Mouse (Mus musculus) B cell, adult 67 days (primary cell): ENCODE results near the gene Olfr638. TPM values are rescaled to one million over a fixed set of nuclear protein-coding genes. Genes with fewer than 3 reads are reported as not detected.

Experiments used
- total RNA-seq, 2 experiments: library from RNA; stranded (reverse); gene quantifications; 4 replicates each; pipeline ENCODE4 v1.2.4; 2023

The Olfr638 gene
- not detected for total RNA-seq

DNA sequence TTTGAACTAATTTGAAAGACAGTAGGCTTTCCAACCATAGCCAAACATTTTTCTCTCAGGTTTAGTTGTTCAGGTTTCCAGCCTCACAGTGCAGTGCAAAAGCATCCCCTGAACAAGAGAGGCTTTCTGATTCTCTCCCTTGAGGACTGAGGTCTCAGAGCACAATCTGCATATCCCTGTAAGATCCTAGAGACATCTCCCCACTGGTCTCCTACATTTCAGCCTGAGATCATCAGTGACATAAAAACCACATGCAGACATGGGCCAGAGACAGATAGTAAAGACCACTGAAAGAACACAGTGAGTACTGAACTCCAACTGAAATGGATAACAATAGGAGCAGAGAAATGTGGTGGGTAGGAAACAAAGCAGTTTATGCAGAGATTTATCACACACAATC lies at the start of gene Olfr638:
Gene Olfr638, plus strand, starts transcription at position 301 of the 400 bp plus-strand sequence.

DNA sequence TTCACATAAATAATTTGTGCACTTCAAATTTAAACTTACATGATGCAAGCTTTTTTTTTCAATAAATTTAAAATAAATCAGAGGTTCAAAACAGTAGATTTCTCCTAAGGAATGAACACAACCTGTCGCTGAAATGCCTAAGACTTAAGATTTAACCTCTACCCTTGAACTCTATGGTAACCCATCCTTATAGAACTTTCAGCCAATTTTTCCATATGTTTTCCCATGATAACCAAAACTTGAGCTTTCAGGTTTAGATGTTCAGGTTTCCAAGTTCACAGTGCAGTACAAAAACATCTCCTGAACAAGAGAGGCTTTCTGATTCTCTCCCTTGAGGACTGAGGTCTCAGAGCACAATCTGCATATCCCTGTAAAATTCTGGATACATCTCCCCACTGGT lies 27.7 kb upstream of the Olfr638 start, which contains the start of gene Olfr635:
Gene Olfr635, plus strand, starts transcription at position 301 of the 400 bp plus-strand sequence.

DNA sequence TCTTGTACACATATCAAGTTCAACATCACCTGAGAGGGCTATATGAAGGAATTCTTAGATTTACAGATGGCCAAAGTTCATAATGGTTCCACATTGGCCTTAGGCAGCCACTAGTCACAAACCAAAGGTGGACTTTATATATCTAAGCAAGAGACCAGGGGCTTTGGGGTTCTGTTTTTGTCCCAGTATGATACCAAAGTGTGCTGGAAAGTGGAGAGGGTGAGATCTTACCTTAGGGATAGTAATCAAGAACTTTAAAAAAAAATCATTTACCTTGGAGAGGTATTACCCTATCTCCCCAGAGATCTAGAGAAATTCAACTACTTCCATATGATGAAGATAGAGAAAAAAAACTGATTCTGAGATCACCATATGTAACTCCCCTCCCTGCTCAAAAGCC lies 18.7 kb downstream of the Olfr638 start, which contains the start of gene Olfr639:
Gene Olfr639, minus strand, starts transcription at position 101 of the 400 bp plus-strand sequence.

DNA sequence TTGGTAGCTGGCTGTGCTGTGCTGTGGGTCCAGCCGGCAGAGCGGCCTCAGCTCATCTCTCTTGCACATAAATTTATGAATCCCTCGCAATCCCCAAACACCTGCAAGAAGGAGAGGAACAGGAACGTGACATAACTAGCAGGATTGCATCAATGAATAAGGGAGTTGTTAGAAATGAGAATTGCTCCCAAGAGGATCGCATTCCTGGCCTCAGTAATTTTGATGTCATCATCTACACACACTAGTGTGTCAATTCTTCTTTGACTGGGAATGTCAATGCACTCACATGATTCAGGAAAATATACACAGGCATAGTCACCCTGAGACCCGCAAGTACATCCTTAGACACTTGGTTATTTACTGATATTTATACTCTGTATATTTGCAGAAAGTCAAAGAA lies 26.9 kb downstream of the Olfr638 start, which contains the start of gene Olfr640:
Gene Olfr640, minus strand, starts transcription at position 101 of the 400 bp plus-strand sequence.

DNA sequence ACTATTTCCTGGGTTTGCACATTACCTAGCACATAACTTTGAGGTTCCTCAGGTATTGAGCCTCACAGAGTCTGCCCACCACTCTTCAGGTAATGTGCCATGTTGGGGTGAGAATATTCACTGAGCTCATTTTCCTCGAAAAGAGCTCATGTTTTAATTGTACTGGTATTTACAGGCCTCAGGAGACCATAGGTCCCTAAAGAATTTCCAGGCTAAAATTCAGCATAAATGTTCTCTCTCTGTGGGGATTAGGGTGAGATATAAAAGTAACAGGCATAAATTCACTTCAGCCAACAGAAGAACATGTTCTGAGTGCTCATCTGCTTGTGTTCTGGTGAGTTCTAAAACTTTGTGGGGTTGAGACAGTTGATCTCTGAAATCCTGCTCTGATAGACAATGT lies 36.6 kb downstream of the Olfr638 start, which contains the start of gene Olfr641:
Gene Olfr641, plus strand, starts transcription at position 301 of the 400 bp plus-strand sequence.

DNA sequence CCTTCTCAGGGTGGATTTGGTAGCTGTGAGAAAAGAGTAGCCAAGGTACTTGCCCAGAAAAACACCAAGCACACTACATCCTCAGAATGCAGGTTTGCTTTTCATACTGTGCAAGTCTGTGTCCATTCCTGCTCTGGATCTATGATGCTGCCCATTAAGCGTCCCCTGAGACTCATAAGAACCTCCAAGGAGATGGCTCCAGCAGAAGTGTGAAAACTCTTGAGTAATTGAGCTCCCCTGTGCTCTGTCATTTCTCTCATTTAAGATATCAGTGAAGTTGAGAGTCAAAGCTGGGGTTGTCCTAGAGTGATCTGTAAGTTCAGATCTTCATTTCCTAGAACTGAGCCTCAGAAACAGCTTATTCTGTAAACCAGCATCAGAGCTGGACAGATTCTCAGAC lies 54.0 kb downstream of the Olfr638 start, which contains the start of gene Olfr642:
Gene Olfr642, minus strand, starts transcription at position 101 of the 400 bp plus-strand sequence.

Other genes starting within 250 kb of the Olfr638 start
- gene Olfr630, start 241.4 kb upstream of the Olfr638 start, total RNA-seq = not detected
- gene Olfr69, start 227.2 kb upstream of the Olfr638 start, total RNA-seq = not detected
- not detected for gene Olfr68, start 219.0 kb upstream of the Olfr638 start, total RNA-seq
- not detected for gene Olfr67, start 206.9 kb upstream of the Olfr638 start, total RNA-seq
- gene Hbb-bt, start 184.8 kb upstream of the Olfr638 start, total RNA-seq = 10 to 100 TPM in 1 of 2 experiments, 1 to 10 TPM in 1; 3.1 to 49.4 TPM
- gene Hbb-bs, start 170.7 kb upstream of the Olfr638 start, total RNA-seq = 100 to 1,000 TPM in 1 of 2 experiments, 10 to 100 TPM in 1; 22.4 to 295 TPM
- not detected for gene Hbb-bh2, start 158.2 kb upstream of the Olfr638 start, total RNA-seq
- gene Hbb-bh1, start 155.6 kb upstream of the Olfr638 start, total RNA-seq = not detected
- gene Hbb-y, start 145.5 kb upstream of the Olfr638 start, total RNA-seq = not detected
- not detected for gene Olfr66, start 112.5 kb upstream of the Olfr638 start, total RNA-seq
- gene Olfr64, start 104.3 kb upstream of the Olfr638 start, total RNA-seq = not detected
- gene Olfr65, start 95.3 kb upstream of the Olfr638 start, total RNA-seq = not detected
- not detected for gene Olfr631, start 69.9 kb upstream of the Olfr638 start, total RNA-seq
- gene Olfr632, start 64.4 kb upstream of the Olfr638 start, total RNA-seq = not detected
- not detected for gene Olfr633, start 54.3 kb upstream of the Olfr638 start, total RNA-seq
- gene Olfr635, start 27.6 kb upstream of the Olfr638 start, total RNA-seq = not detected
- gene Olfr639, start 18.6 kb downstream of the Olfr638 start, total RNA-seq = not detected
- not detected for gene Olfr640, start 26.8 kb downstream of the Olfr638 start, total RNA-seq
- gene Olfr641, start 36.7 kb downstream of the Olfr638 start, total RNA-seq = not detected
- not detected for gene Olfr642, start 53.9 kb downstream of the Olfr638 start, total RNA-seq
- gene 4930516K23Rik, start 62.7 kb downstream of the Olfr638 start, total RNA-seq = not detected
- gene Olfr644, start 73.1 kb downstream of the Olfr638 start, total RNA-seq = not detected
- gene Olfr645, start 86.7 kb downstream of the Olfr638 start, total RNA-seq = not detected
- gene Olfr646, start 106.1 kb downstream of the Olfr638 start, total RNA-seq = not detected
- gene Ubqln5, start 131.1 kb downstream of the Olfr638 start, total RNA-seq = not detected
- gene Olfr643, start 138.7 kb downstream of the Olfr638 start, total RNA-seq = not detected
- gene Ubqln3, start 144.5 kb downstream of the Olfr638 start, total RNA-seq = not detected
- not detected for gene Ubqlnl, start 151.8 kb downstream of the Olfr638 start, total RNA-seq
- not detected for gene Olfm5, start 166.1 kb downstream of the Olfr638 start, total RNA-seq
- not detected for gene Olfr648, start 184.6 kb downstream of the Olfr638 start, total RNA-seq
- gene Olfr649, start 197.2 kb downstream of the Olfr638 start, total RNA-seq = not detected
- under 1 TPM; 0.39 to 0.70 TPM for gene Trim6, start 220.0 kb downstream of the Olfr638 start, total RNA-seq
- 10 to 100 TPM; 67.2 to 84.3 TPM for gene Trim34a, start 245.7 kb downstream of the Olfr638 start, total RNA-seq